Mouse (Mus musculus) liver, embryonic 14.5 days (tissue): ENCODE data around the gene Stk32b. TPM values are rescaled to one million over a fixed set of nuclear protein-coding genes. Genes with fewer than 3 reads are reported as not detected.

Experiments used
- ATAC-seq: fragments of 200-750 bp; cut with Nextera tagmentation; 2 replicates; pipeline ENCODE4 v1.8.0; 2017; ENCODE audit warnings: moderate number of reproducible peaks, mild to moderate bottlenecking, moderate library complexity; ENCODE audit not compliant: insufficient read depth
- DNase-seq, 3 experiments: peaks; one replicate each; pipeline ENCODE4 v3.0.0-alpha.2; 2012 to 2013; ENCODE audit warnings: low read depth in 3 of 3, low spot score in 3 of 3
- H3K27ac ChIP-seq: fragments of 300-500 bp; sonication (generic); 2 replicates; pipeline ENCODE4 v1.5.1; 2014; ENCODE audit warnings: moderate library complexity, mild to moderate bottlenecking, control low read depth, inconsistent platforms
- H3K27me3 ChIP-seq: fragments of 300-500 bp; sonication (generic); 2 replicates; pipeline ENCODE4 v1.6.1; 2014; ENCODE audit warnings: mild to moderate bottlenecking, low read length, moderate library complexity; ENCODE audit not compliant: control insufficient read depth, insufficient read depth
- H3K36me3 ChIP-seq: fragments of 300-500 bp; sonication (generic); replicated peaks from 2 replicates; pipeline ENCODE4 v1.6.1; 2014; ENCODE audit warnings: low read depth; ENCODE audit not compliant: control insufficient read depth, insufficient read depth
- H3K4me1 ChIP-seq, 2 experiments: fragments of 200-500 bp in 1 of 2; fragments of 300-500 bp in 1 of 2; sonication (generic) in 1 of 2; replicated peaks; 2 replicates each; pipeline ENCODE4 v1.6.1; 2012 to 2014; ENCODE audit warnings: antibody characterized with exemption in 1 of 2, inconsistent platforms in 1 of 2, low read length in 1 of 2; ENCODE audit not compliant: control insufficient read depth in 2 of 2, insufficient read depth in 2 of 2
- H3K4me2 ChIP-seq: fragments of 300-500 bp; sonication (generic); 2 replicates; pipeline ENCODE4 v1.6.1; 2014; ENCODE audit warnings: low read depth, mild to moderate bottlenecking, control low read depth, moderate library complexity
- H3K4me3 ChIP-seq, 2 experiments: fragments of 200-500 bp in 1 of 2; fragments of 300-500 bp in 1 of 2; sonication (generic) in 1 of 2; 2 replicates each; pipeline ENCODE4 v1.5.1; 2012 to 2014; ENCODE audit warnings: low read depth in 2 of 2, low read length in 2 of 2, mild to moderate bottlenecking in 2 of 2, control low read depth in 1 of 2, inconsistent platforms in 1 of 2, moderate library complexity in 1 of 2; ENCODE audit not compliant: insufficient read depth in 1 of 2
- H3K9ac ChIP-seq: fragments of 300-500 bp; sonication (generic); replicated peaks from 2 replicates; pipeline ENCODE4 v1.6.1; 2014; ENCODE audit warnings: mild to moderate bottlenecking, control low read depth, moderate library complexity
- H3K9me3 ChIP-seq: fragments of 300-500 bp; sonication (generic); 2 replicates; pipeline ENCODE4 v1.6.1; 2016; ENCODE audit warnings: low read length, mixed read lengths; ENCODE audit not compliant: control insufficient read depth
- CTCF ChIP-seq: IDR thresholded peaks from 2 replicates; pipeline ENCODE4 v1.5.1; 2016; ENCODE audit warnings: antibody characterized with exemption, low read depth, control low read depth
- EP300 ChIP-seq: IDR thresholded peaks from 2 replicates; pipeline ENCODE4 v1.6.1; 2016; ENCODE audit warnings: antibody characterized with exemption, low read depth
- WGBS: fragments of 180-500 bp; shearing (Covaris S2); extraction: QIAGEN DNeasy Blood & Tissue Kit; methylation state at CpG from one replicate; pipeline ENCODE4 v1.1.7; 2014; ENCODE audit not compliant: insufficient replicate concordance; 5-methylcytosine and 5-hydroxymethylcytosine counted together
- polyA plus RNA-seq, 2 experiments: library from polyadenylated mRNA; depleted of rRNA in 1 of 2; stranded (reverse) in 1 of 2; unstranded in 1 of 2; fragments of >200 nt; fragmentation: Nextera tagmentation in 1 of 2; extraction: Ambion mirVana in 1 of 2; gene quantifications; 2 replicates each; pipeline versions ENCODE4 v1.2.1 to v1.2.3; 2012 to 2014

The Stk32b gene
- polyA plus RNA-seq, 2 experiments = 0.70 TPM

DNA sequence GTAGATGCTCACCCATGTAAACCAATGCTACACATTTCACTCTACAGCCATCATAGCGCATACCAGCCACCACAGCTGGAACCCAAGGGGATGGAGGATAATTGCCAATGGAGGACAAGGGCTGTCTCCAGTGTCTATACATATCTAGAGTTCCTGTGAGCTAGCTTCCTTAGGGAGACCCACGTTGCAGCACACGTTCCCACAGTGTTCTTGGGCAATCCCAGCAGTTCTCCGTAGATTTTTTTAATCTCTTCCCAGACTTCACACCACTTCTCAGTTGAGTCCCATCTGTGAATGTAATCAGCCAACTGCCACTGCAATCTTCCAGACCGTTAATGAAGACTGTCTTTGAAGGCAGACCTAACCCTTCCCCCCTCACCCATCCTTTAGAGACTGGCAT, 165.3 kb downstream of the Stk32b start:
- no peak overlapping the region for H3K4me3 ChIP-seq
- H3K9ac ChIP-seq = no peak overlapping the region
- TF ChIP-seq CTCF (no peak), EP300 (no peak)
- H3K9me3 ChIP-seq = no peaks in the 10 kb centered on the region
- H3K27ac ChIP-seq = no peak overlapping the region
- no peaks in the 10 kb centered on the region for H3K27me3 ChIP-seq
- no peak for DNase-seq
- H3K36me3 ChIP-seq = no peaks in the 10 kb centered on the region
- WGBS = 66% methylated on average over 5 of the region's 5 CpGs
- no peak for ATAC-seq
- H3K4me1 ChIP-seq = no peaks in the 10 kb centered on the region
- no peak overlapping the region for H3K4me2 ChIP-seq

DNA sequence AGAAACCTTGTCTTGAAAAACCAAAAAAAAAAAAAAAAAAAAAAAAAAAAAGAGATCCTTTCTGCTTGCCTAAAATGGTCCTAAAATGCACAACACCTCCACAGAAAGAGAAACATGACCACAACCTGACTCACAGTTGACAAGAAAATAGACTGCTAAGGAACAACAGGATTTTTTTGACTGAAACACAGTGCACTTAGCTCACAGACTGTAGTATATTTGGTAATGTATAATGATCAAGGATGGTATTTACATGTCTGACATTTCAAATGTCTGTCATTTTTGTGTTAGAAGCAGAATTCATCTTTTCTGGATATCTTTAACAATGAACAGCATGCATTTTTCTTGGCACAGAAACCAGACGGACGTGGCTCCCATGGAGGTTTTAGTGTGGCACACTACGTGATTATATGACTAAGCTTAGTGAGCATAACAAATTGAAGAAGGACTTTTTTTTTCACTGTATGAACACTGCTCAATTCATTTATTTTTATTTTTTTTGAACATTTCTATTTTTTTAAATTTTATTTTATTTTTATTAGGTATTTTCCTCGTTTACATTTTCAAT, 181.2 kb downstream of the Stk32b start:
- Histone ChIP-seq H3K9ac (no peak overlapping the region), H3K27me3 (no peaks in the 10 kb centered on the region), H3K9me3 (no peaks in the 10 kb centered on the region), H3K4me1 (no peaks in the 10 kb centered on the region), H3K36me3 (no peaks in the 10 kb centered on the region), H3K4me3 (no peak overlapping the region), H3K4me2 (no peak overlapping the region), H3K27ac (no peak overlapping the region)
- no peak for DNase-seq
- WGBS = 62% methylated on average over 4 of the region's 4 CpGs
- TF ChIP-seq CTCF (no peak), EP300 (no peak)
- no peak for ATAC-seq

- Histone ChIP-seq H3K4me3 (no peak overlapping the region), H3K9me3 (no peaks in the 10 kb centered on the region), H3K4me2 (no peak overlapping the region), H3K27ac (no peak overlapping the region), H3K4me1 (no peaks in the 10 kb centered on the region), H3K9ac (no peak overlapping the region), H3K36me3 (no peaks in the 10 kb centered on the region), H3K27me3 (no peaks in the 10 kb centered on the region)
- no peak for DNase-seq
- TF ChIP-seq CTCF (no peak), EP300 (no peak)
- no peak for ATAC-seq
- WGBS = 59% methylated on average over 5 of the region's 5 CpGs
Measured at GRCm38 (mm10) chr5:37535227-37535626, 181.7 kb downstream of the Stk32b start.

DNA sequence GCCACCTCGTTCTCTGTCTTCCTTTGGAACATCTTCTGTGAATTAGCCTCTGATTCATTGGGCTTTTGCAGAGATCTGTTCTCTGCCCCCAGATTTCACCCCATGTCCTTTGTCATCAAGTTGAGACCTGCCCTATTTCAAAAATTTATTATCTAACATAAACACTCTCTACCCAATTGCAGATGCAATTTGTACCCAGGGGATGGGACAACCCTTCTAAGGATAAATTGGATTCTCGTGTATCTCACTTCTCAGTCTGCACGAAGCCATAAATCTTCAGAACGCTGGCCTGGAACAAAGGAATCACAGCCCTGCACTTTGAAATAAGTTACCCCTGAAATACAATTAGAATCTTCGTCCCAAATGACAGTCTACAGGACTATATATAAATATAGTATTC, 191.6 kb downstream of the Stk32b start:
- DNase-seq = no peak
- Histone ChIP-seq H3K9me3 (no peaks in the 10 kb centered on the region), H3K4me3 (no peak overlapping the region), H3K27ac (no peak overlapping the region), H3K4me1 (no peaks in the 10 kb centered on the region), H3K27me3 (no peaks in the 10 kb centered on the region), H3K36me3 (no peaks in the 10 kb centered on the region), H3K9ac (no peak overlapping the region), H3K4me2 (no peak overlapping the region)
- ATAC-seq = no peak
- TF ChIP-seq EP300 = no peak
- TF ChIP-seq CTCF = no peak
- WGBS = 56% methylated on average over 5 of the region's 5 CpGs

DNA sequence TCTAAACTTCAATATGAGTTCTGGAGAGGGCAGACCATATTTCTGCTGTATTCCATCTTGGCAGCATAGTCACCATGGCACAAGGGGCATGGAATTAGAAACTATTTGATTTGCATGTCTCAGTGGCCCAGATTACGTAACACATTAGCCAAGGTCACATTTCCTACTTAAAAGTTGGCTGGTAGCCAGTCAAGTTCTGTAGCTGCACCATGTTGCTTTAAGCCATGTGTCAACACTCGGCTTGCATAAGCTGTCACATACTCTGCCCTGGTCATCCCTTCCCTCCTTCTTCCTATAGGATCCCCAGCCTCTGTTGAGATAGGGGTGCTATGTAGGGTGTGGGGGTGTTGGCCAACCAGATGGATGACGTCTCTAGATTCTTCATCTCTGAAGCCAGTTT, 196.5 kb downstream of the Stk32b start:
- ATAC-seq = no peak
- no peak for DNase-seq
- H3K27ac ChIP-seq = no peak overlapping the region
- H3K27me3 ChIP-seq = no peaks in the 10 kb centered on the region
- H3K4me2 ChIP-seq = no peak overlapping the region
- no peaks in the 10 kb centered on the region for H3K9me3 ChIP-seq
- no peak overlapping the region for H3K9ac ChIP-seq
- H3K4me1 ChIP-seq = no peaks in the 10 kb centered on the region
- no peaks in the 10 kb centered on the region for H3K36me3 ChIP-seq
- H3K4me3 ChIP-seq = no peak overlapping the region
- TF ChIP-seq EP300 = no peak
- no peak for TF ChIP-seq CTCF
- 51% methylated on average over 3 of the region's 3 CpGs for WGBS
